Mouse (Mus musculus): ENCODE measurements around the gene Coq5.
A peak's percentile ranks its signal among the peaks of the same experiment; 100 is the strongest.
"Not testable (repeated sequence)": the region's sequence is repeated elsewhere in the genome, so short reads cannot be mapped to it uniquely, and the experiment has no call there.

Gene Coq5

DNA sequence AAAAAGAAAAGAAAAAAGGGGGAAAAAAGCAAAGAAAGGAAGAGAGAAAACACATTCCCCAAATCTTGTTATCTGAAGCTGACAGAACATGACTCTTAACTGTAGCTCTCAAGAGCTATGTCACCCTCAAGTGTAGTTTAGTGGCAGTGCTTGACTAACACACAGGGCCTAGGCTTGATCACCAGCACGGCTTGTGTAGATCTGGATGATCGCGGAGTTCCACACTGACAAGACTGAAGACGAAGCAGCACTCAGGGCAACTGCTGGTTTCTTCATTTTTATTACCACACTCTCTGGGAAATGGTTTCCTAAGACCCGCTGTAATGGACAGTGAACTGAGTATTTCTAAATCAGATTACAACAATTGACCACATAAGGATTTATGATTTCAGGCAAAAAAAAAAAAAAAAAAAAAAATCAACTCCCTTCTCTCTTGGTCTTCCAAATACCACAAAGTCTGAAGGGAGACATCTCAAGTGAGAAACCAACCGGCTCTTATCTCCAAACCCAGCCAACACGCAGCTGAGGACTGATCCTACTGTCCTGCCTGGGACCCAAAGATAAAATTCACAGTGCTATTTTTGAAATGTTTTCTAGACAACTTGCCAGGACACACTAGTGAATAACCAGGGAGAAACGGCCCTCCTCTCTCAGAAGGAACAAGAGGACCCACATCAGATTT is 12.5 kb upstream of the Coq5 start:
- DNase-seq (ENCODE audit: low spot score in 2 of 2): peak; percentile 48 to 78

DNA sequence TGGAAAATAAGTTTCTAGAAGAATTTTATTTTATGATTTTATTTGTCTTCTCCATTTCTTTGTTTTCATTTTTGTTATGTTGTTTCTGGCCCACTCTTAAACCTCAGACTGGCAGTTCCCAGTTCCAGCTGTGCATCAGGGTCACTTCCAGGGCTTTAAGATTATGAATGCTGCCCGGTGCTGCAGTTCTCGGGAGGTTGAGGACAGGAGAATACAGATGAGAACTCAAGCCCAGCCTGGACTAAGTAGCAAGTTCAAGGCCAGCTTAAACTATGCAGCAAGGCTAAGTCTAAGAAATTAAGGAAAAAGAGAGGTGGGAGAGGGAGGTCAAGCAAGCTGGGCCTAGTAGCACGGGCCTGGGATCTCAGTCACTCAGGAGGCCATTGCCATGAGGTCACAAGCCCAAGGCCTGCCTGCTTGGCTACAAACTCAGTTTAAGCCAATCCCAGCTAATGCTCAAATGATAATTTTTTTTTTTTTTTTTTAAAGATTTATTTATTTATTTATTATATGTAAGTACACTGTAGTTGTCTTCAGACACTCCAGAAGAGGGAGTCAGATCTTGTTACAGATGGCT is 11.9 kb upstream of the Coq5 start:
- no peak for DNase-seq (ENCODE audit: low spot score in 2 of 2)

DNA sequence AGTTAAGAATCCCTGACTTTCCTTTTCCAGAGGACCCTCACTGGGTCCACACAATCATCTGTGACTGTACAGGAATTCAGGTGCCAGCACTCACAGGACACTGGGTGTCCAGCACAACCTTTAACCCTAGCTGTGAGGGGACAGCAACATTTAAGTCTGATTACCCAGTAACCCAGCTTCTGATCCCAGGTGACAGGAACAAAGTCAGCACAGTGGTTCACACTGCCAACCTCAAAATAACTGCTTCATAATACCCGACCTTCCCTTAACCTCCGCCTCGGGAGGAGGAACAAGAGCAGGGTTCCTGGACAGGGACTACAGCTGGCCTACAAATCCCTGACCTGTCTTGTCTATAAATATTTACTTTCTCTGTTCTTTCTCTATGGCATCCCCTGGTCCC is 11.2 kb upstream of the Coq5 start:
- no peak for DNase-seq (ENCODE audit: low spot score in 2 of 2)

DNA sequence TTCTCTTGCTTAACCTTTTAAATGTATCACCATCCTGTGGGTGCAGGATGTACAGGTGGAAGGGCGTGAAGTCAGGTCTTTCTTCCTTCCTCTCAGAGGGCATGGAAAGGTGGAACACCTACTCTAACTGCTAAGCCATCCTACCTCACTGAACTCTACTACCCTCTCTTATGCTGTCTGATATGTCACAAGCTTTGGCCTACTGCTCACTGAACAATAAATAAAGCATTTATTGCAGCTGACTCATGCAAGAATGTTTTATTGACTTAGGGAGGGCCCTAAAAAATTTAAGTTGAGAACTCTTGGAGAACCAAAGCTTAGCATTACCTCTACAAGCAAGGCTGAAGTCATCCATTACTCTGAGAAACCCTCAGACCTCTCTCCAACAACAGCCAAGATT is 9.5 kb upstream of the Coq5 start:
- no peak for DNase-seq (ENCODE audit: low spot score in 2 of 2)

DNA sequence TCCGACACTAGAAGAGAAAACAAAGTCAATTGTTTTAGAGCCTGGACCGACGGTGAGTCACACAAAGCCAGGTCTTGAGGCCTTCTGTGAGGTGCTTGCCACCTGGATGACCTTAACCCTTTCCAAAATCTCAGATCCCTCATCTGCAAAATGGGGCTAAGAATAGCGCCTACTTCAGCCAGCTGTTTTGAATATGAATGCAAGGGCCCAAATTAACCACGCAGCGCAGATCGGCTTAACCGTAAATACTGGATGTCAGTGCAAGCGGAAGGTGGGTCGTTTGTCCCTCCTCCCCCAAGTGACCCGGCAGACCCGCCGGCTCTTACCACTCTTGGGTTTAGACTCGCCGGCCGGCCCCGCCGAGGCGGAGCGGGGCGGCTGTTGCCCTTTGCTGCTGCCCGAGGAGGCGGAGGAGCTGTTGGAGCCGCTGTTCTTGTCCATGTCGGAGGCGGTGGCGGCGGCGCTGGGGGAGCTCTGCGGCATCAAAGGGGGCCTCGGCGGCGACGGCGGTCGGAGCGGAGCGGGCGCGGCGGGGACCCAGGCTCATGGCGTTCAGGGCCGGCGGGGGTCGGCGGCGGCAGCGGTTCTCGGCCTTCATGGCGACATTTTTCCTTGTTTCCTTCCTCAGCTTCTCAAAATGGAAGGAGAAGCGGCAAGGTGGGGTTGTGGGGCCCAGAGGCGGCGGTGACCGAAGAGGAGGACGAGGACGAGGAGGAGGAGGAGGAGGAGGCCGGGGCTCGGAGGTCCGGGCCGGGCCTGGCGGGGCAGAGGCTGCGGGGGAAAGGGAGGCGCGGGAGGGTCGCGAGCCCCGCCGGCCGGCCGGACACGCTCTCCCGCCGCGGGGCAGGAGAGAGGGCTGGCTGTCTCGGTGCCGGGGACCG is 7.3 kb upstream of the Coq5 start:
- peak; percentile 25 to 36 for DNase-seq (ENCODE audit: low spot score in 2 of 2)

DNA sequence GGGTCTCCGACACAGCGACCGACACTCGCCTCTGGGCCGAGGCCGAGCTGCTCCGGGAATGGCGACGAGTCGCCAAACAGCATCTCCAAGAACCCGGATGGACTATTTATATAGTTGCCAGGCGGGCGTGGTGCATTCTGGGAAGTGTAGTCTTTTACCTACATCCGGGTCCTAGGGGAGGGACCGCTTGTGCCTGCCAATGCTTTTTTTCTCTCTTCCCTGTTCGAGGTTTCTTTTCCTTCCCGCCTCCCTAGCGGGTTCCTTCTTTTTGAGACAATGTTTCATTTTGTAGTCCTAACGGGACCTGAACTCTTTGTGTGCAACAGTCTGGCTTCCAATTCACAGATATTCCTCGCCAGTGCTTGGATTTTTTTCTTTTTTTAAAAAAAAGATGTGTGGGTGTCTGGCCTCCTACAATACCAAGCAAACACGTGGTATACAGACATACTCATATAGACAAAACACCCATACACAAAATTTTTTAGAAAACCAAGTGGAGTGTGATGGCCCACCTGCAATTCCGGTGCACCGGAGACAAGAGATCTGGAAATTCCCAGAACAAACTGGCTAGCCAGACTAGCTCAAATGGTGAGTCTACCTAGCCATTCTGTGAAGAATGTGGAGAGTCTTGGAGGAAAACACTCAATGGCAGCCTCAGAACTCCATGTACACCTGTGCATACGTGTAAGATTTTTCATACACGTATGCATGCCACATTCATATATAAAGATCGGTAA is 6.5 kb upstream of the Coq5 start, which contains the start of gene Rnf10:
TSS of gene Rnf10 (minus strand) at position 87 of the 737 bp plus-strand sequence.
- peak; percentile 94 to 97 for DNase-seq (ENCODE audit: low spot score in 2 of 2)

DNA sequence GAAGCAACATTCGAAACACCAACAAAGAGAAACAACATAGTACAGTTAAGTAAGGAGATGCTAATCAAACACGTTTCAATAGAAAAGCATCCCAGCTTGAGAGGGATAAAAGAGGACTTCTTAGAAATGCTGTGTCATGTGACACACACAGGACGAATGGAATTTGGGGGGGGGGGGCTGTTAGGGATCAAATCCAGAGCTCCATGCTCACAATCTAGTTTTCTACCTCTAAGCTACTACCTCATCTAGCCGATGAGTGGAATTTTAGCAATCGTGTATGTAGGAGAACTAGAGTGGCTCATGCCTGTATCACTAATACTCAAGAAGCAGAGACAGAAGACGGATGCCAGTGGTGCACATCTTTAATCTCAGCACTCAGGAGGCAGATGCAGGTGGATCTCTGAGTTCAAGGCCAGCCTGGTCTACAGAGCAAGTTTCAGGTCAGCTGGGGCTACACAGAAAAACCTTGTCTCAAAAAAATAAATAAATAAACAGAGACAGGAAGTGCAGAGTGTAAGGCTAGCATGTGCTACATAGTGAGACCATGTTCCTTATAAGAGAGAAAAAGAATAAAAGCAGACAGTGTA is 5.8 kb upstream of the Coq5 start:
- DNase-seq (ENCODE audit: low spot score in 2 of 2): no peak

DNA sequence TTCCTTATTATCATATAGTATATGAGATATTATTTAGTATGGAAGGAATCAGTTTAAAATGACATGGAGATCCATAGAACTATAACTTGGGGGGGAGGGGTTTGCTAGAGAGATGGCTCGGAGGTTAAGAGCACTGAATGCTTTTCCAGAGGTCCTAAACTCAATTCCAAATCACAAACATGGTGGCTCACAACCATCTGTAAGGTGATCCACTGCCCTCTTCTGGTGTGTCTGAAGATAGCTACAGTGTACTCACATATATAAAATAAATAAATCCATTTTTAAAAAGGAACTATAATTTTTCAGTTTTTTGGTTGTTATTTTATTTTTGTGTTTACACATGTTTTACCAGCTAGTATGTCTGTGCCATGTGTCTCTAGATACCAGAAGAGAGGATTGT is 5.1 kb upstream of the Coq5 start:
- no peak for DNase-seq (ENCODE audit: low spot score in 2 of 2)

DNA sequence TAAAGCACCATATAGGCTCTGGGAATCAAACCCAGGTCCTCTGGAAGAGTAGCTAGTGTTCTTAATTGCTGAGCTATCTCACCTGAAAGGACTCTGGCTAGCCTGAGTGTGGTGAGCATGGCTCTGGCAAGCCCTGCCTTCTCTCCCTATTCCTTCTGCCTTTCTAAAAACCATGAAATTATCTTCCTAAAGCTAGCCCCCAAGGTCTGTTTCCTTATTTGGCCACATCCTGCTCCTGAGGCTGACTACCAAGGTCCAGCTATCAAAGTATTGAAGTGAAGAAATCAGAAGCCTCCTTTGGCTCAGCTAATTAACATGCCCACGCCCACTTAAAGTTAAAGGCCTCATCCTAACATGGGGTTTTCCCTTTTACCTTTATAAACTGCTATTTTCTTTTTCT is 4.7 kb upstream of the Coq5 start:
- no peak for DNase-seq (ENCODE audit: low spot score in 2 of 2)

DNA sequence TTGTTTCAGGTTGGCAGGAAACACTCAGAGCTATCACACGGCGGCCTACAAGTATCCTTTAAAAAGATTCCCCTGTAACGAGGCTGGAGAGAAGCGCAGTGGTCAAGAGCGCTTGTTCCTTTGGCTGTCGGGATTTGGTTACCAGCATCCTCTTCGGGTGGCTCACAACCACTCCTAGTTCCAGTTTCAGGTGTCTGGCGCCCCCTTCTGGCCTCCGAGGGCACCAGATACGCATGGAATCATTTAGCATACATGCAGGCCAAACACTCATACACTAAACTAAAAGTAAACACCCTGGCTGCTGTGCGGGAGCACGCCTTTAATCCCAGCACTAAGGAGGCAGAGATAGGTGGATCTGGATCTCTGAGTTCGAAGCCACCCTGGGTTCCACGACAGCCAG is 3.5 kb upstream of the Coq5 start:
- peak; percentile 26 to 43 for DNase-seq (ENCODE audit: low spot score in 2 of 2)

DNA sequence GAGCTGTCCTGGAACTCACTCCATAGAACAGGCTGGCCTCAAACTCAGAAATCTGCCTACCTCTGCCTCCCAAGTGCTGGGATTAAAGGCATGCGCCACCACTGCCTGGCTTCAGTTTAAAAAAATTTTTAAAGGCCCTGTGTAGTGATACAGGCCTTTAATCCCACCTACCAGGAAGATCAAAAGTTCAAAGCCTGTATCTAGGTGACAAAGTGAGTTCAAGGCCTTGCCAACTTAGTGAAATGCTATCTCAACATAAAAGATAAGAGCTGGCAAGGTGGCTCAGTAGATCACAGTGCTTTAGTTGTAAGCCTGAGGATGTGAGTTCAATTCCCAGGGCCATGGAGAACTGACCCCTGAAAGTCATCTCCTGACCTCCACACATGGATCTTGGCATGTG is 1.4 kb upstream of the Coq5 start:
- DNase-seq (ENCODE audit: low spot score in 2 of 2): no peak

DNA sequence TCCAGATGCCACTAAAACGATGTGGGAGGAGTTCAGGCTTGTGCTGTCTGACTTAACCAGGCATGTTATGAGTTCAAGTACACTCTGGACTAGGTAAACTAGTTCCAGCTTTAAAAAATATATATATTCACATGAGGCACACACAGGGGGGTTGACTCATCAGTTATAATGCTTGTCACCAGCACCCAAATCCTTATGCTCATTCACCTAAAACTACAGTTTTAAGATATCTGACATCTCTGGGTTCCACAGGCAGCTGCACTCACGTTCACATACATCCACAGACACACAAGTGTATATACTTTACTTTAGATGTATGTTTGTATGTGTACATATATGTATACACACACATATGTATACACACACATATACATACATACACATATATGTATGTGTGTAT is 681 bp upstream of the Coq5 start:
- no peak for DNase-seq (ENCODE audit: low spot score in 2 of 2)

DNA sequence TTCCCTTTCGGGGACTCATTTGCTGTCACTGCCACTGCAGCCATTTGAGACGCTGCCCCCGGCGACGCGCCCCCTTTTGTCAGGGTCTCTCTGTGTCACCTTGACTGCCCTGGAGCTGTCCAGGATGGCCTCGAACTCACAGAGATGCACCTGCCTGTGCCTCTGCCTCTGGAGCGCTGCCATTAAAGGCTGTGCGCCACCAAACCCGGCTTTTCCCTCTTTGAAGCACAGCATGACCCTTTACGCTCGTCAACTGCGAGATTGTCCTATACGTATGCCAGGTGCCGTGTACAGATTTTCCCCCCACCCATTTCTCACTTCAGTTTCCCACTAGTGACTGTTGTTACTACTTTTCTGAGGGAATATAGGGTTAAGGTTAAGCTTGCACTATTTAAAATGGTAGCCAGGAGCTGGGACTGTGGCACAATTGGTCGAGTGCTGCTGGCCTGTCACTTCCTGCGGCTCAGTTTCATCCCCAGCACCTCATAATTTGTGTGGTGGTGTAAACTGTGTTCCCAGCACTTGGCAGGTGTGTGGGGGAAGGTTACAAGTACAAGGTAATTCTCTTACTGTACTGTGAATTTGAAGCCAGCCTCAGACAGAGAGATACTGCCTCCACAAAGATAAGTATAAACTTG is 703 bp downstream of the Coq5 start:
- peak in 1 of 2 experiments; percentile 15 for DNase-seq (ENCODE audit: low spot score in 2 of 2)

DNA sequence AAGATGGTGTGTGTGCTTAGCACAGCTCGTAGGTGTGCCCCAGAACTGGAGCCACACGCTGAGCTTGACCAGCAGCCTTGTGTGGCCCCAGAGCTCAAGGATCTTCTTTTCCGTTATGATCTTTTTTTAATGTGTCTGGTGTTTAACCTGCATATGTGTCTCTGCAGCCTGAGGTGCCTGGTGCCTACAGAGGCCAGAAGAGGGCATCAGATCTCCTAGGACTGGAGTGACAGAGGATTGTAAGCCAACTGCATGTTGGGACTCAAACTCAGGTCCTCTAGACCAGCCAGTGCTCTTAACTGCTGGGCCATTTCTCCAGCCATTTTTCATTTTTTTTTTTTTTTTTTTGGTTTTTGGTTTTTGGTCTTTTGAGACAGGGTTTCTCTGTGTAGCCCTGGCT is 5.3 kb downstream of the Coq5 start:
- peak in 1 of 2 experiments; percentile 25 for DNase-seq (ENCODE audit: low spot score in 2 of 2)

DNA sequence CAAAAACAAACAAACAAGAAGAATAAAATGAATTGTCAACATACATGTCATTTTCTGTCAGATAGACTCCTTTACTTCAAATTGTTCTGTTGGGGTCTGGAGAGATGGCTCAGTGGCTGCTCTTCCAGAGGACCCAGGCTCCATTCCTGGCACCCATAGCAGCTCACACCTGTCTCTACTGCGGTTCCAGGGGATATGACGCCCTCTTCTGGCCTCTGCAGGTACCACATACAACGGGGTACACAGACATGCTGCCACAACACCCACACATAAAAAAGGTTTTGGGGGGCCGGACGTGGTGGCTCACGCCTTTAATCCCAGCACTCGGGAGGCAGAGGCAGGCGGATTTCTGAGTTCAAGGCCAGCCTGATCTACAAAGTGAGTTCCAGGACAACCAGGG is 14.7 kb downstream of the Coq5 start:
- no peak for DNase-seq (ENCODE audit: low spot score in 2 of 2)

DNA sequence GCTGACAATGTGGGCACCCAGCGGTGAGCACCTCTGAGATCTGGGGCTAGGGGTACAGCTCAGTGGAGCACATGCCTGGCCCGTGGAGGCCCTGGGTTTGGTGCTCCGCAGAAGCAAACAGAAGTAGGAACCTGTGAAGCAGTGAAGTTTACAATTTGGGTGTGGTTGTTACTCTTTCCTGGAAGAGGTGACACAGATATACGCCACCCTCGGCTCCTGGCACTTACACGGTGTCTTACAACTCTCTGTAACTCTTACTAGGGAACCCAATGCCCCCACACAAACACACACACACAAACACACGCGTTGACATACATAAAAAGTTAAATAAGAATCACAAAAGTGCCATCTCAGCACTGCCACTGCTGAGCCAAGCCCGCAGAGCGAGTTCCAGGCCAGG is 16.9 kb downstream of the Coq5 start:
- DNase-seq (ENCODE audit: low spot score in 2 of 2): no peak

DNA sequence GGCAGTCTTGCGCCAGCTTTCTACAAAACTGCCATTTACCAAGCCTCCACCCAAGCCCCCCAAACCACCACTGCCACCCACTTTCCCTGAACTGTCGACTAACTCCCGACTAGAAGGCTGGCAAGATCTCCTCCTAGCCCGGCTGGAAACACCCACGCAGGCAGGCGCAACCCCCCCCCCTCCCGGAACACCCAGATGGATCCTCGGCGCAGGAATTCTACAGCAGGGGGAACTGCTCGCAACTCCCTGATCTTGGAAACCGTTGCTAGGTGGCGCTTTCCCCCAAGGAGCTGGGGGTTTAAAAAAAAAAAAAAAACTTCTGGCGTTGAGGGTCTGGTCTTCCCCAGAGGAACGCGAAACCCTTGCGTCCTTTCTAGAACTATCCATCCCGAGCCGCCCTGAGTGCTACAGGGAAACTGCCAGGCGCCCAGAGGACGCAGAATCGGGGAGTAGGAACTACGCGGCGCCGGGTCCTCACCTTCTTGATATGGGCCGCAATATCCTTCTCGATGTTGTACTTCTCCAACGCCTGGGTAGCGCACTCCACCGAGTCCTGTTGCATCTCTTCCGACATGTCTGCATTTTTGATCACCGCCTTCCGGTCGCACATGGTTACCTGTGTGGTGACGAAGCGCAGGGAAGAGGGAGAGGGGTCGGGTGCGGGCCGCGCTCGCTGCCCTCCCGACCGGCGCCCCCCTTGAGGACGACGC is 20.7 kb downstream of the Coq5 start:
- peak; percentile 50 to 58 for DNase-seq (ENCODE audit: low spot score in 2 of 2)

DNA sequence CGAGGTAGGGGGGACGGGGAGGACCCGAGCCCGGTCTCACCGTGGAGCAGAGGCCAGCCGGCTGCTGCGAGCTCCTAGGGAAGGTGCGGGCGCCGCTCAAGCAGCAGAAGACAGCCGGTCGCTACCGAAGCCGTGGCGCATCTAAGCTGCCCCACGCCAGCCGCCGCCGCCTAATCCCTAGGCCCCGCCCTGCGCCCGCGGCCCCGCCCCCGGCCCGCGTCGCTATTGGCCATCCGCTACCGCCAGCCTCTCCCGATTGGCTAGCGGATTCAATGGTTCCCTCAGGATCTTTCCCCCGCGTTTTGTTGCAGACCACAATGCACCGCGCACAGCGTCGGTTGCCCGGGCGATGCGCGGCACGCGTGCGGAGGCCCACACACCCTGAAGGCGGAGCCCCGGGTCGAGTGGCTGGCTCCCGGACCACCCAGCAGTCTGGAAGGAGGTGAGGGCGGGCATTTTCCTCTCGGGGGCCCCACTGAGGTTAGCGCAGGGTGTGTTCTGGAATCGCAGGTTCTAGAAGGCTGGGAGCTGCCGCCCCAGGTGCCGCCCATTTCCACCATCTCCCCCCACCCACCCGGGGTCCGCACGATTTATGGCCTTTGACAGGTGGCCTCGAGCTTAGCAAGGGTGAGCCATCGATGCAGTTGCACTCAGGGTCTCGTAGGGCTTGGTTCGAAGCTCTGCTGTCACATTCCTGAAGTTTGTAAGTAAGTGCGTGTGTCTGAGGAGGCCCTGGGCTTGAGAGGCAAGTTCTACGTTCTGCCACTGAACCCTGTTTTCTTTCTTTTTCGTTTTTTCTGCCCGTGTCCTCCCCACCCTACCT is 21.5 kb downstream of the Coq5 start, which contains the start of gene Dynll1:
TSS of gene Dynll1 (minus strand) at position 208 of the 823 bp plus-strand sequence.
- DNase-seq (ENCODE audit: low spot score in 2 of 2): peak; percentile 97 to 99

DNA sequence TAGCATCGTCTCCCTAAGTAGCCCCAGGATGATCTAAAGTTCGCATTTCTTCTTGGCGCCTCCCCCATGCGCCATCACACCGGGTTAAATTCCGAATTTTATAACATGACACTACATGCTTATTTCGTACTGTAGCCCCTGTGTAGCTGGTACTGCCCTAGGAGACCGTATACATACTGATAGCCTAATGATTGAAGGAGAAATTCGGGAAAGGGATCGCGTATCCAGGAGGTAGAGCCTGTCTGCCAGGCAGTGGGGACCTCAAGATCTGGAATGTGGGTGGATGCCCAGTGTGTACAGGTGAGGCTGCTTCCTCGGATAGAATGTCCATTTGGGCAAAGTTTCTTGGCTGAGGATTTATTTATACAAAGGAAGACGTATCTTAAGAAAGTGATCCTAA is 22.1 kb downstream of the Coq5 start:
- DNase-seq (ENCODE audit: low spot score in 2 of 2): no peak

DNA sequence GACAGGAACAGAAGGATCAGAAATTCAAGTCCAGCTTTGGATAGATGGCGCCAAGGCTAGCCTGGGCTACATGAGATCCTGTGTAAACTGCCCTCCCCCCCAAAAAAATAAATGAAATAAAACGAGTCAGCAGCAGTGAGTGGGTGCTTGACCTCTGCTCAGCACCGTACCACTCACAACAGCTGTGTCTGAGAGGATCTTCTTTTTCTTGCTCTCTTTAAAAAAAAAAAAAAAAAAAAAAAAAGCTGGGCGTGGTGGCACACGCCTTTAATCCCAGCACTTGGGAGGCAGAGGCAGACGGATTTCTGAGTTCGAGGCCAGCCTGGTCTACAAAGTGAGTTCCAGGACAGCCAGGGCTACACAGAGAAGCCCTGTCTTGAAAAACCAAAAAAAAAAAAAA is 22.7 kb downstream of the Coq5 start:
- DNase-seq (ENCODE audit: low spot score in 2 of 2): not testable (repeated sequence)

Data from spleen, postnatal 36 days (tissue).